Mouse (Mus musculus) CH12.LX (cell line): ENCODE data around the gene Cntn1. TPM values are rescaled to one million over a fixed set of nuclear protein-coding genes. Genes with fewer than 3 reads are reported as not detected.
A peak's percentile ranks its signal among the peaks of the same experiment; 100 is the strongest.

Experiments used
- DNase-seq: peaks from one replicate; pipeline ENCODE4 v3.0.0-alpha.2; 2013; ENCODE audit errors: extremely low read depth
- H3K27ac ChIP-seq: 2 replicates; pipeline ENCODE4 v1.5.1; 2012; ENCODE audit warnings: low read depth, mild to moderate bottlenecking, control low read depth, moderate library complexity; ENCODE audit not compliant: insufficient read depth
- H3K27me3 ChIP-seq: replicated peaks from 2 replicates; pipeline ENCODE3; 2012; ENCODE audit warnings: inconsistent platforms
- H3K36me3 ChIP-seq, 2 experiments: replicated peaks in 1 of 2; 2 replicates each; pipeline versions ENCODE3 to v1.6.1; 2012; ENCODE audit warnings: inconsistent platforms in 1 of 2, low read length in 1 of 2, mild to moderate bottlenecking in 1 of 2, mixed read lengths in 1 of 2, moderate library complexity in 1 of 2; ENCODE audit not compliant: control insufficient read depth in 1 of 2, insufficient read depth in 1 of 2
- H3K4me1 ChIP-seq, 2 experiments: 2 replicates each; pipeline ENCODE4 v1.6.1; 2012; ENCODE audit warnings: inconsistent platforms in 1 of 2, moderate library complexity in 1 of 2; ENCODE audit not compliant: insufficient read depth in 2 of 2, control insufficient read depth in 1 of 2
- H3K4me2 ChIP-seq: 2 replicates; pipeline ENCODE4 v1.6.1; 2012; ENCODE audit warnings: low read depth, mild to moderate bottlenecking, control low read depth; ENCODE audit not compliant: poor library complexity, insufficient read depth, severe bottlenecking
- H3K4me3 ChIP-seq, 3 experiments: fragments of 150-350 bp in 1 of 3; sonication (generic) in 1 of 3; replicated peaks in 1 of 3; 2 replicates each; pipeline versions ENCODE3 to v1.5.1; 2011 to 2012; ENCODE audit warnings: low read depth in 2 of 3, low read length in 2 of 3, mild to moderate bottlenecking in 2 of 3, moderate library complexity in 2 of 3, control low read depth in 1 of 3, improper control_type of control experiment in 1 of 3, inconsistent platforms in 1 of 3, mixed read lengths in 1 of 3; ENCODE audit not compliant: poor library complexity in 1 of 3
- H3K79me2 ChIP-seq: replicated peaks from 2 replicates; pipeline ENCODE4 v1.6.1; 2012; ENCODE audit warnings: mild to moderate bottlenecking, moderate library complexity; ENCODE audit not compliant: control insufficient read depth, poor library complexity, insufficient read depth, severe bottlenecking; ENCODE audit errors: extremely low read depth
- H3K9ac ChIP-seq: 2 replicates; pipeline ENCODE4 v1.6.1; 2012; ENCODE audit warnings: low read depth, mild to moderate bottlenecking, control low read depth, moderate library complexity; ENCODE audit not compliant: insufficient read depth
- H3K9me3 ChIP-seq: replicated peaks from 2 replicates; pipeline ENCODE3; 2012; ENCODE audit warnings: low read length, inconsistent platforms, mixed read lengths
- CHD1 ChIP-seq: IDR thresholded peaks from 2 replicates; pipeline ENCODE4 v1.6.1; 2012; ENCODE audit warnings: low read depth, low read length, improper control_type of control experiment, inconsistent platforms
- CTCF ChIP-seq, 2 experiments: IDR thresholded peaks in 1 of 2; conservative IDR thresholded peaks in 1 of 2; 2 replicates each; pipeline ENCODE4 v1.5.1; 2011 to 2012; ENCODE audit warnings: low read depth in 2 of 2, low read length in 2 of 2, improper control_type of control experiment in 1 of 2, inconsistent platforms in 1 of 2, mild to moderate bottlenecking in 1 of 2, moderate library complexity in 1 of 2
- ELF1 ChIP-seq: IDR thresholded peaks from 2 replicates; pipeline ENCODE4 v1.6.1; 2014; ENCODE audit warnings: low read depth, mild to moderate bottlenecking, inconsistent platforms, low read length, improper control_type of control experiment
- ETS1 ChIP-seq: conservative IDR thresholded peaks from 2 replicates; pipeline ENCODE4 v1.6.1; 2012; ENCODE audit warnings: low read depth, mild to moderate bottlenecking, inconsistent platforms, low read length, improper control_type of control experiment, moderate library complexity
- MEF2A ChIP-seq: IDR thresholded peaks from 2 replicates; pipeline ENCODE4 v1.6.1; 2014; ENCODE audit warnings: low read depth, mild to moderate bottlenecking, inconsistent platforms, low read length, improper control_type of control experiment, borderline replicate concordance
- MXI1 ChIP-seq: IDR thresholded peaks from 2 replicates; pipeline ENCODE4 v1.6.1; 2011; ENCODE audit warnings: mild to moderate bottlenecking, low read depth, low read length, improper control_type of control experiment
- MYC ChIP-seq: IDR thresholded peaks from 2 replicates; pipeline ENCODE4 v1.6.1; 2011; ENCODE audit warnings: low read depth, mild to moderate bottlenecking, improper control_type of control experiment, low read length
- NELFE ChIP-seq: IDR thresholded peaks from 2 replicates; pipeline ENCODE4 v1.6.1; 2011; ENCODE audit warnings: low read depth, low read length, improper control_type of control experiment
- PAX5 ChIP-seq: IDR thresholded peaks from 2 replicates; pipeline ENCODE4 v1.6.1; 2012; ENCODE audit warnings: low read length, inconsistent platforms, mixed read lengths
- POLR2A ChIP-seq: IDR thresholded peaks from 2 replicates; pipeline ENCODE4 v1.6.1; 2011; ENCODE audit warnings: low read depth, mild to moderate bottlenecking, improper control_type of control experiment, low read length
- POLR2AphosphoS2 ChIP-seq: IDR thresholded peaks from 2 replicates; pipeline ENCODE4 v1.6.1; 2011; ENCODE audit warnings: low read depth, low read length, improper control_type of control experiment
- RAD21 ChIP-seq: IDR thresholded peaks from 2 replicates; pipeline ENCODE4 v1.6.1; 2011; ENCODE audit warnings: low read depth, mild to moderate bottlenecking, low read length, improper control_type of control experiment, moderate library complexity
- RCOR1 ChIP-seq: conservative IDR thresholded peaks from 2 replicates; pipeline ENCODE4 v1.6.1; 2012; ENCODE audit warnings: low read depth, mild to moderate bottlenecking, inconsistent platforms, low read length, improper control_type of control experiment
- SMC3 ChIP-seq: IDR thresholded peaks from 2 replicates; pipeline ENCODE4 v1.6.1; 2011; ENCODE audit warnings: low read depth, low read length, improper control_type of control experiment
- TCF12 ChIP-seq: IDR thresholded peaks from 2 replicates; pipeline ENCODE4 v1.6.1; 2014; ENCODE audit warnings: low read depth, mild to moderate bottlenecking, inconsistent platforms, low read length, improper control_type of control experiment
- ZC3H11A ChIP-seq: IDR thresholded peaks from 2 replicates; pipeline ENCODE4 v1.6.1; 2012; ENCODE audit warnings: low read depth, mild to moderate bottlenecking, inconsistent platforms, low read length, improper control_type of control experiment
- ZKSCAN1 ChIP-seq: IDR thresholded peaks from 2 replicates; pipeline ENCODE4 v1.6.1; 2012; ENCODE audit warnings: low read depth, inconsistent platforms, low read length, improper control_type of control experiment, borderline replicate concordance
- ZMIZ1 ChIP-seq: IDR thresholded peaks from 2 replicates; pipeline ENCODE4 v1.6.1; 2012; ENCODE audit warnings: low read depth, mild to moderate bottlenecking, inconsistent platforms, low read length, improper control_type of control experiment
- ZNF384 ChIP-seq: IDR thresholded peaks from 2 replicates; pipeline ENCODE4 v1.6.1; 2012; ENCODE audit warnings: low read depth, low read length, improper control_type of control experiment, inconsistent platforms
- dilution Hi-C: fragments of 300-500 bp; cut with MboI; formaldehyde crosslinking; loops from 2 replicates; pipeline ENCODE4 v1.14.3; 2020; ENCODE audit warnings: low sequenced_read_pairs; ENCODE audit not compliant: extremely low pct_unique_long_range_greater_than_20kb, extremely low pct_ligation_motif_present
- in situ Hi-C: fragments of 300-500 bp; cut with MboI; formaldehyde crosslinking; loops from 3 replicates; pipeline ENCODE4 v1.14.3; 2019; ENCODE audit warnings: low sequenced_read_pairs, low pct_ligation_motif_present, low pct_unique_long_range_greater_than_20kb, mixed read lengths
- polyA plus RNA-seq: library from polyadenylated mRNA; unstranded; fragments of >175 nt; gene quantifications from 2 replicates; pipeline ENCODE4 v1.2.1, GENCODE M21; 2012; ENCODE audit warnings: low read depth; ENCODE audit not compliant: insufficient read length
- total RNA-seq, 2 experiments: library from RNA; depleted of rRNA; stranded (reverse); fragments of 300-350 nt in 1 of 2; fragments of >200 nt in 1 of 2; gene quantifications; 2 replicates each; pipeline ENCODE4 v1.2.3; 2012 to 2014

Gene Cntn1
- total and polyA plus RNA-seq, 3 experiments, result 0.04 TPM; not detected in 2

GRCm38 (mm10) chr15:92221446-92221845 lies 170.5 kb downstream of the Cntn1 start:
- in situ Hi-C loops (no loop called here), dilution Hi-C loops (no loop called here)
- no peak overlapping the region for H3K9ac ChIP-seq
- TF ChIP-seq RCOR1 (no peak), POLR2A (no peak), PAX5 (no peak), ETS1 (no peak), ZC3H11A (no peak), SMC3 (no peak), MXI1 (no peak), ZNF384 (no peak), POLR2AphosphoS2 (no peak), ELF1 (no peak), CHD1 (no peak), ZKSCAN1 (no peak), MEF2A (no peak), MYC (no peak)
- no peaks in the 10 kb centered on the region for H3K79me2 ChIP-seq
- H3K4me1 ChIP-seq, result no peaks in the 10 kb centered on the region
- H3K27ac ChIP-seq, result no peak overlapping the region
- no peaks in the 10 kb centered on the region for H3K27me3 ChIP-seq
- no peak for DNase-seq
- H3K9me3 ChIP-seq, result peaks cover 39% of the 10 kb centered on the region
- H3K4me2 ChIP-seq, result no peak overlapping the region
- no peaks in the 10 kb centered on the region for H3K36me3 ChIP-seq
- no peak overlapping the region for H3K4me3 ChIP-seq

DNA sequence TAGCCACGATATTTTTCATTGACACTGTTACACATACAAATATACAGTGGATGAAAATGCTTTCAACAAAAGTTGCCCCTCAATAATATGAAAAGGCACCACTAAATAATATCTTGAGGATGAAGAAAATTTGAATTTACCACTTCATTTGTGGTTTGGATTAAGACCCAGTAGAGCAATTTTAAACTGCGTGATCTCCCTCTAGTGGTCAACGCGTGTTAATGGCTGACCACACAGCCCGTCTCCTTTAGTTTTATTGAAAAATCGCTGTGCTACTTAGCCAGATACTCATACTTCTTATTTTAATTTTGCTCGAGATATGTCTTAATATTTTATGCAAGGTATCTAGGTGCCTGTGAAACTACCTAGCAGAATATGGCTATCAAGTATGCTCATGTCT lies 180.4 kb downstream of the Cntn1 start:
- no peak overlapping the region for H3K4me3 ChIP-seq
- no peak overlapping the region for H3K9ac ChIP-seq
- H3K4me2 ChIP-seq, result no peak overlapping the region
- no peaks in the 10 kb centered on the region for H3K36me3 ChIP-seq
- TF ChIP-seq RCOR1 (no peak), CTCF (conservative IDR thresholded peaks at IDR 0.05 in 1 of 2, IDR thresholded peaks at IDR 0.05 in 1 of 2; ENCODE audit: low read depth in 2 of 2, low read length in 2 of 2) (peak in 1 of 2 experiments; percentile 37; a peak in 2 of 4 replicates), RAD21 (peak; percentile 20), TCF12 (no peak), NELFE (no peak), ZMIZ1 (no peak)
- no peaks in the 10 kb centered on the region for H3K79me2 ChIP-seq
- DNase-seq, result peak; percentile 0
- peaks cover 52% of the 10 kb centered on the region for H3K9me3 ChIP-seq
- H3K27ac ChIP-seq, result no peak overlapping the region
- no peaks in the 10 kb centered on the region for H3K27me3 ChIP-seq
- in situ Hi-C loops, result no loop called here
- dilution Hi-C loops, result no loop called here
- H3K4me1 ChIP-seq, result no peaks in the 10 kb centered on the region
